ENCODE assay signal across 18 mouse cellular contexts in the genomic region with DNA sequence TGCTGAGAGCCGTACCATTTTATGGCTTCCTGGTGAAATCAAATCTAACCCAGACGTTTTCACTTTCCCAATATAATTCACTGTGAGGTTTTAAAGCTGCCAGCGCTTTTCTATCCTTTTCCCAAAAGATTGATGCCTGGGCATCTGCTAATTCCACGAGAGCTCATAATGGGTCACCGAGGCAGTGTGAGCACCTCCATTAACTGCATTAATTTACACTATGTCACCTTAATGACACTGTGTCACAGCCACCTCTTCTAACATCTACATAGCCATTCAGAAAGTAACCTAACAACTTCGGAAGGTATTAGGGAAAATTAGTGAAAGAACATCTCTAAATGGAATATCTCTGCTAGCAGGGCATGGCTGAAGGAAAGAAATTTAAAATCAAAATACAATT.
A peak's percentile ranks its signal among the peaks of the same experiment; 100 is the strongest.
DNase-seq lines count a peak whose midpoint lies in the region; ATAC-seq lines count a peak whose summit lies in the region.
"Had no signal": no experiment of that assay in that cellular context is flagged by ENCODE, and none has a peak within 500 bp of the region (broad histone marks: within the 10 kb centered on the region; RNA-seq: fewer than 3 reads in every experiment).

No protein-coding gene starts in this region.

- H3K9me3 ChIP-seq in hindbrain, embryonic 13.5 days = no peaks in the 10 kb centered on the region
- no peaks in the 10 kb centered on the region for H3K9me3 ChIP-seq in hindbrain, embryonic 10.5 days
- H3K9me3 ChIP-seq in neural tube, embryonic 11.5 days (ENCODE audit: control insufficient read depth, low read length) = no peaks in the 10 kb centered on the region
- H3K9me3 ChIP-seq in midbrain, embryonic 15.5 days = no peaks in the 10 kb centered on the region
- H3K9me3 ChIP-seq in heart, embryonic 11.5 days (replicated peaks; ENCODE audit: control insufficient read depth, low read length) = no peaks in the 10 kb centered on the region
- H3K9me3 ChIP-seq: kidney, embryonic 15.5 days; liver, embryonic 12.5 days; stomach, embryonic 15.5 days had no signal

- no peak overlapping the region for H3K9ac ChIP-seq in hindbrain, embryonic 13.5 days
- H3K9ac ChIP-seq in neural tube, embryonic 11.5 days (ENCODE audit: low read length) = no peak overlapping the region
- H3K9ac ChIP-seq in midbrain, embryonic 15.5 days = no peak overlapping the region
- no peak overlapping the region for H3K9ac ChIP-seq in heart, embryonic 11.5 days (ENCODE audit: low read depth, low read length)
- H3K9ac ChIP-seq: kidney, embryonic 15.5 days; liver, embryonic 12.5 days; stomach, embryonic 15.5 days had no signal

- H3K27me3 ChIP-seq in hindbrain, embryonic 13.5 days = no peaks in the 10 kb centered on the region
- H3K27me3 ChIP-seq in hindbrain, embryonic 10.5 days (ENCODE audit: insufficient read depth, poor library complexity, severe bottlenecking) = no peaks in the 10 kb centered on the region
- no peaks in the 10 kb centered on the region for H3K27me3 ChIP-seq in neural tube, embryonic 11.5 days (ENCODE audit: control insufficient read depth, insufficient read depth, low read length)
- no peaks in the 10 kb centered on the region for H3K27me3 ChIP-seq in midbrain, embryonic 15.5 days (replicated peaks)
- no peaks in the 10 kb centered on the region for H3K27me3 ChIP-seq in heart, embryonic 11.5 days (ENCODE audit: control insufficient read depth, insufficient read depth, low read length)
- H3K27me3 ChIP-seq: kidney, embryonic 15.5 days; liver, embryonic 12.5 days; stomach, embryonic 15.5 days had no signal

- H3K36me3 ChIP-seq in hindbrain, embryonic 13.5 days = peaks cover 7% of the 10 kb centered on the region; the same call in 1 of the 2 replicates
- peaks cover 3% of the 10 kb centered on the region; the same call in 1 of the 2 replicates for H3K36me3 ChIP-seq in hindbrain, embryonic 10.5 days
- no peaks in the 10 kb centered on the region for H3K36me3 ChIP-seq in neural tube, embryonic 11.5 days (ENCODE audit: control insufficient read depth, insufficient read depth, low read length)
- H3K36me3 ChIP-seq in midbrain, embryonic 15.5 days (replicated peaks) = no peaks in the 10 kb centered on the region
- no peaks in the 10 kb centered on the region for H3K36me3 ChIP-seq in heart, embryonic 11.5 days (ENCODE audit: control insufficient read depth, insufficient read depth, low read length)
- H3K36me3 ChIP-seq: kidney, embryonic 15.5 days; liver, embryonic 12.5 days; stomach, embryonic 15.5 days had no signal

- peak overlapping the region; percentile 88 for H3K27ac ChIP-seq in hindbrain, embryonic 13.5 days
- no peak overlapping the region for H3K27ac ChIP-seq in hindbrain, embryonic 10.5 days
- 0 out of 2 replicates have a peak overlapping the region, but pooled peaks have one; percentile 34 for H3K27ac ChIP-seq in neural tube, embryonic 11.5 days (ENCODE audit: low read depth, low read length)
- H3K27ac ChIP-seq in midbrain, embryonic 15.5 days = peak overlapping the region; percentile 68
- H3K27ac ChIP-seq in heart, embryonic 11.5 days (ENCODE audit: low read depth, low read length) = no peak overlapping the region
- H3K27ac ChIP-seq: heart, adult 2 months; kidney, embryonic 15.5 days; liver, embryonic 12.5 days; stomach, embryonic 15.5 days had no signal

- WGBS in hindbrain, embryonic 13.5 days = 37% methylated on average over 6 of the region's 6 CpGs
- WGBS in hindbrain, embryonic 10.5 days = 71% methylated on average over 6 of the region's 6 CpGs
- WGBS in neural tube, embryonic 11.5 days = 39% methylated on average over 6 of the region's 6 CpGs
- 40% methylated on average over 6 of the region's 6 CpGs for WGBS in midbrain, embryonic 15.5 days
- 73% methylated on average over 6 of the region's 6 CpGs for WGBS in heart, embryonic 11.5 days (ENCODE audit: insufficient replicate concordance)

- no peak overlapping the region for H3K4me2 ChIP-seq in hindbrain, embryonic 13.5 days
- H3K4me2 ChIP-seq in neural tube, embryonic 11.5 days (ENCODE audit: low read depth) = no peak overlapping the region
- no peak overlapping the region for H3K4me2 ChIP-seq in midbrain, embryonic 15.5 days
- H3K4me2 ChIP-seq in heart, embryonic 11.5 days = no peak overlapping the region
- H3K4me2 ChIP-seq: kidney, embryonic 15.5 days; liver, embryonic 12.5 days; stomach, embryonic 15.5 days had no signal

- no peak for ATAC-seq in hindbrain, embryonic 13.5 days (ENCODE audit: low FRiP score)
- no peak for ATAC-seq in neural tube, embryonic 11.5 days (ENCODE audit: insufficient read depth, low FRiP score, low TSS enrichment)
- no peak for ATAC-seq in midbrain, embryonic 15.5 days (replicated peaks)
- ATAC-seq in heart, embryonic 11.5 days (replicated peaks; ENCODE audit: insufficient number of reproducible peaks, low FRiP score, low TSS enrichment) = no peak
- ATAC-seq: intestine, postnatal 0 days; liver, embryonic 12.5 days had no signal

- no peak overlapping the region for H3K4me3 ChIP-seq in hindbrain, embryonic 13.5 days
- no peak overlapping the region for H3K4me3 ChIP-seq in hindbrain, embryonic 10.5 days
- no peak overlapping the region for H3K4me3 ChIP-seq in neural tube, embryonic 11.5 days (ENCODE audit: low read depth, low read length)
- no peak overlapping the region for H3K4me3 ChIP-seq in midbrain, embryonic 15.5 days
- H3K4me3 ChIP-seq in heart, embryonic 11.5 days (ENCODE audit: low read depth, low read length) = no peak overlapping the region
- H3K4me3 ChIP-seq: heart, adult 2 months; kidney, embryonic 15.5 days; liver, embryonic 12.5 days; stomach, embryonic 15.5 days had no signal

- DNase-seq in hindbrain, embryonic 10.5 days (ENCODE audit: low spot score) = no peak
- no peak for DNase-seq in neural tube, embryonic 11.5 days (ENCODE audit: low spot score)
- no peak for DNase-seq in neural tube, embryonic 10.5 days (ENCODE audit: extremely low spot score, low spot score)
- DNase-seq in retina, postnatal 1 day = peak; percentile 66
- no peak for DNase-seq in gastrocnemius, postnatal 10 days
- DNase-seq: gastrocnemius, postnatal 14 days; heart, adult 2 months; lung, adult 2 months; lung, postnatal 36 days; thymus, adult 18-20 months; thymus, postnatal 4 days had no signal

- H3K4me1 ChIP-seq in hindbrain, embryonic 13.5 days (replicated peaks) = peaks cover 54% of the 10 kb centered on the region
- peaks cover 14% of the 10 kb centered on the region for H3K4me1 ChIP-seq in hindbrain, embryonic 10.5 days (replicated peaks)
- peaks cover 2% of the 10 kb centered on the region; the same call in 1 of the 2 replicates for H3K4me1 ChIP-seq in neural tube, embryonic 11.5 days (ENCODE audit: control insufficient read depth, insufficient read depth, low read length)
- peaks cover 35% of the 10 kb centered on the region for H3K4me1 ChIP-seq in midbrain, embryonic 15.5 days
- H3K4me1 ChIP-seq in heart, embryonic 11.5 days (ENCODE audit: control insufficient read depth, insufficient read depth, low read length) = no peaks in the 10 kb centered on the region
- H3K4me1 ChIP-seq: kidney, embryonic 15.5 days; liver, embryonic 12.5 days; stomach, embryonic 15.5 days had no signal

Comparison
In these comparisons a context has a peak if more than half of its experiments do, and no peak if none do; other contexts are left out.
1. H3K27ac ChIP-seq: peak in hindbrain, embryonic 13.5 days (single experiment), neural tube, embryonic 11.5 days (single experiment) and midbrain, embryonic 15.5 days (single experiment); none in hindbrain, embryonic 10.5 days (single experiment) and heart, embryonic 11.5 days (single experiment).